Mouse (Mus musculus) cerebellum, adult 2 months (tissue): ENCODE data around the gene Gdf7.

ENCODE experiments used
- CTCF ChIP-seq: fragments of 200-500 bp; IDR thresholded peaks from 2 replicates; pipeline ENCODE4 v1.5.1; 2011; ENCODE audit warnings: low read depth, mild to moderate bottlenecking, control low read depth, low read length, moderate library complexity, borderline replicate concordance; ENCODE audit not compliant: insufficient read depth
- POLR2A ChIP-seq: fragments of 200-500 bp; IDR thresholded peaks from 2 replicates; pipeline ENCODE4 v1.6.1; 2011; ENCODE audit warnings: low read length, control low read depth, borderline replicate concordance; ENCODE audit not compliant: insufficient read depth

- no peak for TF ChIP-seq CTCF
- no peak for TF ChIP-seq POLR2A
Observed at GRCm38 (mm10) chr12:8299143-8300110, 2.3 kb downstream of the Gdf7 start.
